Mouse (Mus musculus) lung, embryonic 15.5 days (tissue): ENCODE data around the gene Ado. TPM values are rescaled to one million over a fixed set of nuclear protein-coding genes. Genes with fewer than 3 reads are reported as not detected.

Experiments used
- ATAC-seq: fragments of 200-750 bp; cut with Nextera tagmentation; 2 replicates; pipeline ENCODE4 v1.8.0; 2017; ENCODE audit warnings: moderate number of reproducible peaks, borderline replicate concordance; ENCODE audit not compliant: low FRiP score, low TSS enrichment; ENCODE audit errors: extremely low read depth
- H3K27ac ChIP-seq: fragments of 300-500 bp; sonication (generic); 2 replicates; pipeline ENCODE4 v1.5.1; 2015; ENCODE audit warnings: moderate library complexity, mild to moderate bottlenecking, inconsistent platforms
- H3K27me3 ChIP-seq: fragments of 300-500 bp; sonication (generic); 2 replicates; pipeline ENCODE4 v1.6.1; 2015; ENCODE audit warnings: inconsistent platforms
- H3K36me3 ChIP-seq: fragments of 300-500 bp; sonication (generic); 2 replicates; pipeline ENCODE4 v1.6.1; 2015; ENCODE audit warnings: inconsistent platforms
- H3K4me1 ChIP-seq: fragments of 300-500 bp; sonication (generic); 2 replicates; pipeline ENCODE4 v1.6.1; 2015; ENCODE audit warnings: inconsistent platforms
- H3K4me2 ChIP-seq: fragments of 300-500 bp; sonication (generic); 2 replicates; pipeline ENCODE4 v1.6.1; 2015; ENCODE audit warnings: inconsistent platforms, mild to moderate bottlenecking, moderate library complexity
- H3K4me3 ChIP-seq: fragments of 300-500 bp; sonication (generic); 2 replicates; pipeline ENCODE4 v1.5.1; 2015; ENCODE audit warnings: mild to moderate bottlenecking, inconsistent platforms
- H3K9ac ChIP-seq: fragments of 300-500 bp; sonication (generic); 2 replicates; pipeline ENCODE4 v1.6.1; 2015; ENCODE audit warnings: inconsistent platforms
- H3K9me3 ChIP-seq: fragments of 300-500 bp; sonication (generic); 2 replicates; pipeline ENCODE4 v1.6.1; 2016; ENCODE audit warnings: inconsistent platforms
- WGBS: fragments of 180-500 bp; shearing (Covaris S2); methylation state at CpG from one replicate; pipeline ENCODE4 v1.1.7; 2015; 5-methylcytosine and 5-hydroxymethylcytosine counted together
- polyA plus RNA-seq: library from polyadenylated mRNA; unstranded; fragments of >200 nt; fragmentation: Nextera tagmentation; extraction: Ambion mirVana; gene quantifications from 2 replicates; pipeline ENCODE4 v1.2.1, GENCODE M21; 2015

The Ado gene
- polyA plus RNA-seq, 1 experiment from 2014 or later = 61.5 TPM

- WGBS = under 1% methylated on average over 36 of the region's 37 CpGs
- H3K9me3 ChIP-seq = no peaks in the 10 kb centered on the region
- H3K27me3 ChIP-seq = peaks cover 87% of the 10 kb centered on the region
- H3K27ac ChIP-seq = no peak within 1 kb of the TSS
- H3K36me3 ChIP-seq = no peaks in the 10 kb centered on the region
- H3K4me2 ChIP-seq = peak within 1 kb of the TSS; percentile 99
- H3K4me1 ChIP-seq = peaks cover 34% of the 10 kb centered on the region
- H3K4me3 ChIP-seq = peak within 1 kb of the TSS; percentile 78
- no peak within 1 kb of the TSS for H3K9ac ChIP-seq
- no peak for ATAC-seq
Observed at GRCm38 (mm10) chr10:67535256-67535655, 13.5 kb downstream of the Ado start, which contains the start of gene Egr2. Gene Egr2 (plus strand): TSS chr10:67535475.

GRCm38 (mm10) chr10:67529769-67530168 lies 19.0 kb downstream of the Ado start:
- H3K9me3 ChIP-seq = no peaks in the 10 kb centered on the region
- WGBS = 68% methylated on average over 4 of the region's 4 CpGs
- H3K36me3 ChIP-seq = no peaks in the 10 kb centered on the region
- H3K4me3 ChIP-seq = no peak overlapping the region
- no peak for ATAC-seq
- no peak overlapping the region for H3K4me2 ChIP-seq
- H3K9ac ChIP-seq = no peak overlapping the region
- H3K4me1 ChIP-seq = no peaks in the 10 kb centered on the region; the same call in 1 of the 2 replicates
- no peak overlapping the region for H3K27ac ChIP-seq
- peaks cover 43% of the 10 kb centered on the region for H3K27me3 ChIP-seq

- Histone ChIP-seq H3K27ac (no peak overlapping the region), H3K4me2 (no peak overlapping the region), H3K4me1 (no peaks in the 10 kb centered on the region), H3K27me3 (peaks cover 10% of the 10 kb centered on the region; the same call in 1 of the 2 replicates), H3K9me3 (no peaks in the 10 kb centered on the region), H3K4me3 (no peak overlapping the region), H3K36me3 (no peaks in the 10 kb centered on the region), H3K9ac (no peak overlapping the region)
- ATAC-seq = no peak
- WGBS = 79% methylated on average over 9 of the region's 9 CpGs
Observed at GRCm38 (mm10) chr10:67526435-67526834, 22.3 kb downstream of the Ado start.

- ATAC-seq = no peak
- Histone ChIP-seq H3K4me1 (no peaks in the 10 kb centered on the region), H3K27ac (no peak overlapping the region), H3K4me2 (no peak overlapping the region), H3K27me3 (no peaks in the 10 kb centered on the region), H3K4me3 (no peak overlapping the region), H3K9me3 (no peaks in the 10 kb centered on the region), H3K36me3 (no peaks in the 10 kb centered on the region), H3K9ac (no peak overlapping the region)
- 74% methylated on average over 7 of the region's 7 CpGs for WGBS
Observed at GRCm38 (mm10) chr10:67524694-67525093, 24.1 kb downstream of the Ado start.

- H3K9me3 ChIP-seq = no peaks in the 10 kb centered on the region
- no peaks in the 10 kb centered on the region for H3K36me3 ChIP-seq
- H3K4me3 ChIP-seq = no peak overlapping the region
- no peak overlapping the region for H3K9ac ChIP-seq
- H3K4me2 ChIP-seq = no peak overlapping the region
- no peaks in the 10 kb centered on the region for H3K27me3 ChIP-seq
- no peak for ATAC-seq
- 64% methylated on average over 3 of the region's 3 CpGs for WGBS
- no peak overlapping the region for H3K27ac ChIP-seq
- H3K4me1 ChIP-seq = no peaks in the 10 kb centered on the region
Observed at GRCm38 (mm10) chr10:67524130-67524529, 24.6 kb downstream of the Ado start.

GRCm38 (mm10) chr10:67518733-67519132 lies 30.0 kb downstream of the Ado start:
- no peak for ATAC-seq
- H3K36me3 ChIP-seq = no peaks in the 10 kb centered on the region
- H3K9me3 ChIP-seq = no peaks in the 10 kb centered on the region
- no peaks in the 10 kb centered on the region for H3K27me3 ChIP-seq
- no peak overlapping the region for H3K27ac ChIP-seq
- H3K4me2 ChIP-seq = no peak overlapping the region
- no peaks in the 10 kb centered on the region for H3K4me1 ChIP-seq
- H3K4me3 ChIP-seq = no peak overlapping the region
- H3K9ac ChIP-seq = no peak overlapping the region
- WGBS = 79% methylated on average over 3 of the region's 3 CpGs

GRCm38 (mm10) chr10:67512871-67513270 lies 35.9 kb downstream of the Ado start:
- H3K9me3 ChIP-seq = no peaks in the 10 kb centered on the region
- whole genome bisulfite sequencing = 63% methylated on average over 7 of the region's 7 CpGs
- no peak overlapping the region for H3K9ac ChIP-seq
- no peak overlapping the region for H3K4me2 ChIP-seq
- no peaks in the 10 kb centered on the region for H3K36me3 ChIP-seq
- no peak overlapping the region for H3K27ac ChIP-seq
- no peak overlapping the region for H3K4me3 ChIP-seq
- no peaks in the 10 kb centered on the region for H3K4me1 ChIP-seq
- no peak for ATAC-seq
- no peaks in the 10 kb centered on the region for H3K27me3 ChIP-seq

GRCm38 (mm10) chr10:67512211-67512610 lies 36.5 kb downstream of the Ado start:
- no peaks in the 10 kb centered on the region for H3K36me3 ChIP-seq
- no peaks in the 10 kb centered on the region for H3K4me1 ChIP-seq
- no peak overlapping the region for H3K4me3 ChIP-seq
- no peak overlapping the region for H3K27ac ChIP-seq
- H3K9me3 ChIP-seq = no peaks in the 10 kb centered on the region
- H3K4me2 ChIP-seq = no peak overlapping the region
- no peaks in the 10 kb centered on the region for H3K27me3 ChIP-seq
- H3K9ac ChIP-seq = no peak overlapping the region
- 61% methylated on average over 8 of the region's 8 CpGs for WGBS
- no peak for ATAC-seq

GRCm38 (mm10) chr10:67505248-67505647 lies 43.5 kb downstream of the Ado start:
- ATAC-seq = no peak
- 0 out of 2 replicates have a peak, but pooled peaks cover 6% of the 10 kb centered on the region for H3K4me1 ChIP-seq
- H3K4me2 ChIP-seq = no peak overlapping the region
- H3K4me3 ChIP-seq = no peak overlapping the region
- 65% methylated on average over 3 of the region's 3 CpGs for WGBS
- H3K36me3 ChIP-seq = no peaks in the 10 kb centered on the region
- no peaks in the 10 kb centered on the region for H3K9me3 ChIP-seq
- H3K9ac ChIP-seq = no peak overlapping the region
- no peak overlapping the region for H3K27ac ChIP-seq
- no peaks in the 10 kb centered on the region for H3K27me3 ChIP-seq

GRCm38 (mm10) chr10:67504046-67504445 lies 44.7 kb downstream of the Ado start:
- Histone ChIP-seq H3K4me1 (0 out of 2 replicates have a peak, but pooled peaks cover 6% of the 10 kb centered on the region), H3K4me3 (no peak overlapping the region), H3K9ac (no peak overlapping the region), H3K36me3 (no peaks in the 10 kb centered on the region), H3K27ac (no peak overlapping the region), H3K9me3 (no peaks in the 10 kb centered on the region), H3K27me3 (no peaks in the 10 kb centered on the region), H3K4me2 (peak overlapping the region; percentile 20; the same call in 1 of the 2 replicates)
- WGBS = 38% methylated on average over 5 of the region's 5 CpGs
- no peak for ATAC-seq

GRCm38 (mm10) chr10:67503320-67503995 lies 45.3 kb downstream of the Ado start:
- Histone ChIP-seq H3K36me3 (no peaks in the 10 kb centered on the region), H3K4me3 (no peak overlapping the region), H3K9me3 (no peaks in the 10 kb centered on the region), H3K27ac (no peak overlapping the region), H3K9ac (no peak overlapping the region), H3K27me3 (no peaks in the 10 kb centered on the region), H3K4me2 (peak overlapping the region; percentile 20; the same call in 1 of the 2 replicates), H3K4me1 (0 out of 2 replicates have a peak, but pooled peaks cover 6% of the 10 kb centered on the region)
- 34% methylated on average over 15 of the region's 15 CpGs for WGBS
- ATAC-seq = no peak

- no peak overlapping the region for H3K4me3 ChIP-seq
- no peaks in the 10 kb centered on the region for H3K27me3 ChIP-seq
- 90% methylated on average over 9 of the region's 9 CpGs for WGBS
- H3K9me3 ChIP-seq = no peaks in the 10 kb centered on the region
- no peak overlapping the region for H3K27ac ChIP-seq
- no peaks in the 10 kb centered on the region for H3K36me3 ChIP-seq
- no peaks in the 10 kb centered on the region for H3K4me1 ChIP-seq
- H3K4me2 ChIP-seq = no peak overlapping the region
- no peak overlapping the region for H3K9ac ChIP-seq
- ATAC-seq = no peak
Observed at GRCm38 (mm10) chr10:67497951-67498350, 50.8 kb downstream of the Ado start.
